8 mouse cellular contexts compared by ENCODE assay signal in genomic region chr4:141598199-141598893, GRCm38 (mm10). TPM values are rescaled to one million over a fixed set of nuclear protein-coding genes. Genes with fewer than 3 reads are reported as not detected.
DNase-seq lines count a peak whose midpoint lies in the region; ATAC-seq and TF ChIP-seq lines count a peak whose summit lies in the region.

No protein-coding gene starts in this region.

- DNase-seq in ES-E14 (ENCODE audit: low read depth, low spot score), result peak; percentile 85
- DNase-seq in forebrain, embryonic 11.5 days (ENCODE audit: low spot score), result peak; percentile 63
- DNase-seq in lung, embryonic 14.5 days, result peak; percentile 85
- no peak for DNase-seq in left cerebral cortex, adult 9 months (ENCODE audit: low spot score in 2 of 2)
- DNase-seq in urinary bladder, adult 18-20 months (ENCODE audit: low spot score in 2 of 2), result no peak
- no peak for DNase-seq in thymus, adult 18-20 months

- peak overlapping the region; percentile 80 for H3K4me2 ChIP-seq in forebrain, embryonic 11.5 days (ENCODE audit: low read depth, low read length, severe bottlenecking)
- peak overlapping the region; percentile 93 for H3K4me2 ChIP-seq in hindbrain, embryonic 15.5 days
- H3K4me2 ChIP-seq in lung, embryonic 14.5 days, result peak overlapping the region; percentile 95
- peak overlapping the region; percentile 89 for H3K4me2 ChIP-seq in stomach, embryonic 15.5 days

- H3K4me3 ChIP-seq in ES-E14 (ENCODE audit: insufficient read depth in 1 of 2, low read depth in 1 of 2, low read length in 2 of 2, poor library complexity in 1 of 2, severe bottlenecking in 1 of 2), result peak overlapping the region; percentile 75 to 88
- H3K4me3 ChIP-seq in forebrain, embryonic 11.5 days (ENCODE audit: low read depth, low read length), result peak overlapping the region; percentile 46
- H3K4me3 ChIP-seq in hindbrain, embryonic 15.5 days, result peak overlapping the region; percentile 72
- peak overlapping the region; percentile 74 for H3K4me3 ChIP-seq in lung, embryonic 14.5 days (ENCODE audit: low read depth, low read length)
- peak overlapping the region; percentile 71 for H3K4me3 ChIP-seq in stomach, embryonic 15.5 days (replicated peaks)

- H3K9me3 ChIP-seq in ES-E14 (ENCODE audit: control insufficient read depth, insufficient read depth, low read depth, low read length), result no peaks in the 10 kb centered on the region
- H3K9me3 ChIP-seq in forebrain, embryonic 11.5 days (ENCODE audit: control insufficient read depth, low read length), result no peaks in the 10 kb centered on the region
- no peaks in the 10 kb centered on the region for H3K9me3 ChIP-seq in hindbrain, embryonic 15.5 days
- H3K9me3 ChIP-seq in lung, embryonic 14.5 days (ENCODE audit: low read depth, low read length), result no peaks in the 10 kb centered on the region
- H3K9me3 ChIP-seq in stomach, embryonic 15.5 days, result no peaks in the 10 kb centered on the region

- WGBS in forebrain, embryonic 11.5 days, result under 1% methylated on average over 19 of the region's 19 CpGs
- 2% methylated on average over 19 of the region's 19 CpGs for WGBS in hindbrain, embryonic 15.5 days
- WGBS in lung, embryonic 14.5 days, result under 1% methylated on average over 19 of the region's 19 CpGs
- 2% methylated on average over 19 of the region's 19 CpGs for WGBS in stomach, embryonic 15.5 days

- H3K4me1 ChIP-seq in ES-E14 (ENCODE audit: control insufficient read depth in 2 of 2, insufficient read depth in 2 of 2, low read length in 2 of 2, poor library complexity in 1 of 2), result peaks cover 5 to 32% of the 10 kb centered on the region in 2 experiments; a peak in 3 of 4 replicates
- peaks cover 16% of the 10 kb centered on the region; the same call in 1 of the 2 replicates for H3K4me1 ChIP-seq in forebrain, embryonic 11.5 days (replicated peaks; ENCODE audit: control insufficient read depth, insufficient read depth, low read length)
- peaks cover 29% of the 10 kb centered on the region for H3K4me1 ChIP-seq in hindbrain, embryonic 15.5 days (replicated peaks)
- H3K4me1 ChIP-seq in lung, embryonic 14.5 days (ENCODE audit: insufficient read depth), result peaks cover 10% of the 10 kb centered on the region
- peaks cover 30% of the 10 kb centered on the region for H3K4me1 ChIP-seq in stomach, embryonic 15.5 days

- in situ Hi-C loops in ES-E14 (cut with MboI; ENCODE audit: low sequenced_read_pairs in 2 of 2, unreplicated experiment in 2 of 2), result no loop called here

- H3K27me3 ChIP-seq in forebrain, embryonic 11.5 days (ENCODE audit: control insufficient read depth, insufficient read depth, low read length), result peaks cover 21% of the 10 kb centered on the region
- H3K27me3 ChIP-seq in hindbrain, embryonic 15.5 days, result no peaks in the 10 kb centered on the region
- no peaks in the 10 kb centered on the region for H3K27me3 ChIP-seq in lung, embryonic 14.5 days (ENCODE audit: insufficient read depth, low read length)
- H3K27me3 ChIP-seq in stomach, embryonic 15.5 days (replicated peaks), result no peaks in the 10 kb centered on the region

- ATAC-seq in forebrain, embryonic 11.5 days (replicated peaks; ENCODE audit: low FRiP score), result no peak
- ATAC-seq in hindbrain, embryonic 15.5 days (ENCODE audit: low FRiP score, low read depth), result 0 out of 2 replicates have a peak, but pooled peaks have one; percentile 7
- peak; percentile 78 for ATAC-seq in lung, embryonic 14.5 days (ENCODE audit: insufficient read depth)
- ATAC-seq in stomach, embryonic 15.5 days (ENCODE audit: insufficient read depth, low FRiP score, low read depth), result peak; percentile 54; the same call in 1 of the 2 replicates

- no peak for TF ChIP-seq CTCF in lung, embryonic 14.5 days (IDR thresholded peaks at IDR 0.05; ENCODE audit: low read depth)

- H3K27ac ChIP-seq in ES-E14 (ENCODE audit: insufficient read depth, low read depth, low read length, poor library complexity, severe bottlenecking), result peak overlapping the region; percentile 93
- H3K27ac ChIP-seq in forebrain, embryonic 11.5 days (ENCODE audit: low read depth, low read length), result no peak overlapping the region
- H3K27ac ChIP-seq in hindbrain, embryonic 15.5 days (replicated peaks), result peak overlapping the region; percentile 45
- peak overlapping the region; percentile 96 for H3K27ac ChIP-seq in lung, embryonic 14.5 days (ENCODE audit: low read depth)
- H3K27ac ChIP-seq in stomach, embryonic 15.5 days, result peak overlapping the region; percentile 94

- H3K9ac ChIP-seq in ES-E14 (ENCODE audit: insufficient read depth, low read depth, low read length, poor library complexity, severe bottlenecking), result peak overlapping the region; percentile 90
- peak overlapping the region; percentile 32 for H3K9ac ChIP-seq in forebrain, embryonic 11.5 days (ENCODE audit: low read length)
- peak overlapping the region; percentile 67 for H3K9ac ChIP-seq in hindbrain, embryonic 15.5 days
- H3K9ac ChIP-seq in lung, embryonic 14.5 days, result peak overlapping the region; percentile 87
- peak overlapping the region; percentile 77 for H3K9ac ChIP-seq in stomach, embryonic 15.5 days

- H3K36me3 ChIP-seq in ES-E14 (ENCODE audit: control insufficient read depth, insufficient read depth, low read length, poor library complexity, severe bottlenecking), result peaks cover 19% of the 10 kb centered on the region
- H3K36me3 ChIP-seq in forebrain, embryonic 11.5 days (ENCODE audit: control insufficient read depth, insufficient read depth, low read length), result no peaks in the 10 kb centered on the region
- H3K36me3 ChIP-seq in hindbrain, embryonic 15.5 days, result 0 out of 2 replicates have a peak, but pooled peaks cover 2% of the 10 kb centered on the region
- H3K36me3 ChIP-seq in lung, embryonic 14.5 days (ENCODE audit: insufficient read depth), result peaks cover 18% of the 10 kb centered on the region
- H3K36me3 ChIP-seq in stomach, embryonic 15.5 days, result peaks cover 15% of the 10 kb centered on the region

TF ChIP-seq in ES-E14, 5 proteins besides CTCF, POLR2A, EP300 and RAD21:
- no peak for TF ChIP-seq HCFC1 (IDR thresholded peaks at IDR 0.05; ENCODE audit: borderline replicate concordance, insufficient read depth, low read length)
- no peak for TF ChIP-seq ZNF384 (IDR thresholded peaks at IDR 0.05; ENCODE audit: low read depth, low read length)

RNA-seq across cellular contexts. Expression of gene Fblim1, which starts 7.5 kb away (rescaled TPM):
- 71.3 and 112 TPM in 2 replicates for total RNA-seq in ES-E14 (2012; rRNA removed)
- 21.4 and 24.8 TPM in 2 replicates for polyA plus RNA-seq in forebrain, embryonic 11.5 days (2014; fragmentation: Nextera tagmentation; extraction: Ambion mirVana)
- polyA plus RNA-seq in hindbrain, embryonic 15.5 days (2015; fragmentation: Nextera tagmentation; extraction: Ambion mirVana), result 37.7 and 49.9 TPM in 2 replicates
- polyA plus RNA-seq in lung, embryonic 14.5 days (2014; fragmentation: Nextera tagmentation; extraction: Ambion mirVana), result 83.6 and 89.2 TPM in 2 replicates
- polyA plus RNA-seq in stomach, embryonic 15.5 days (2015; fragmentation: Nextera tagmentation; extraction: Ambion mirVana), result 71.1 and 77.2 TPM in 2 replicates

RNA-seq across cellular contexts. Expression of gene Tmem82, which starts 20.1 kb away (rescaled TPM):
- total RNA-seq in ES-E14 (2012; rRNA removed), result 3.9 and 10.1 TPM in 2 replicates
- 0.28 TPM in 1 of 2 replicates, not detected in the other for polyA plus RNA-seq in forebrain, embryonic 11.5 days (2014; fragmentation: Nextera tagmentation; extraction: Ambion mirVana)
- 0.36 and 0.58 TPM in 2 replicates for polyA plus RNA-seq in hindbrain, embryonic 15.5 days (2015; fragmentation: Nextera tagmentation; extraction: Ambion mirVana)
- 0.38 and 0.50 TPM in 2 replicates for polyA plus RNA-seq in lung, embryonic 14.5 days (2014; fragmentation: Nextera tagmentation; extraction: Ambion mirVana)
- 4.0 and 6.1 TPM in 2 replicates for polyA plus RNA-seq in stomach, embryonic 15.5 days (2015; fragmentation: Nextera tagmentation; extraction: Ambion mirVana)

RNA-seq across cellular contexts. Expression of gene Slc25a34, which starts 25.3 kb away (rescaled TPM):
- 0.76 and 0.79 TPM in 2 replicates for total RNA-seq in ES-E14 (2012; rRNA removed)
- 0.13 TPM in 1 of 2 replicates, not detected in the other for polyA plus RNA-seq in forebrain, embryonic 11.5 days (2014; fragmentation: Nextera tagmentation; extraction: Ambion mirVana)
- 0.19 and 0.28 TPM in 2 replicates for polyA plus RNA-seq in hindbrain, embryonic 15.5 days (2015; fragmentation: Nextera tagmentation; extraction: Ambion mirVana)
- polyA plus RNA-seq in lung, embryonic 14.5 days (2014; fragmentation: Nextera tagmentation; extraction: Ambion mirVana), result not detected in 2 replicates
- polyA plus RNA-seq in stomach, embryonic 15.5 days (2015; fragmentation: Nextera tagmentation; extraction: Ambion mirVana), result 0.71 and 0.76 TPM in 2 replicates

RNA-seq across cellular contexts. Expression of gene Spen, which starts 59.9 kb away (rescaled TPM):
- 51.5 and 58.6 TPM in 2 replicates for total RNA-seq in ES-E14 (2012; rRNA removed)
- 17.1 and 19.2 TPM in 2 replicates for polyA plus RNA-seq in forebrain, embryonic 11.5 days (2014; fragmentation: Nextera tagmentation; extraction: Ambion mirVana)
- 15.3 and 17.1 TPM in 2 replicates for polyA plus RNA-seq in hindbrain, embryonic 15.5 days (2015; fragmentation: Nextera tagmentation; extraction: Ambion mirVana)
- 15.4 and 15.9 TPM in 2 replicates for polyA plus RNA-seq in lung, embryonic 14.5 days (2014; fragmentation: Nextera tagmentation; extraction: Ambion mirVana)
- polyA plus RNA-seq in stomach, embryonic 15.5 days (2015; fragmentation: Nextera tagmentation; extraction: Ambion mirVana), result 8.4 and 10.4 TPM in 2 replicates

Comparison
In these comparisons a context has a peak if more than half of its experiments do, and no peak if none do; other contexts are left out.
1. DNase-seq: peak in ES-E14 (single experiment), forebrain, embryonic 11.5 days (single experiment) and lung, embryonic 14.5 days (single experiment); none in left cerebral cortex, adult 9 months (0 of 2), urinary bladder, adult 18-20 months (0 of 2) and thymus, adult 18-20 months (0 of 2).
2. H3K9ac ChIP-seq: peak in every context shown above with its lines; median percentile 90 in ES-E14; 87 in lung, embryonic 14.5 days; 77 in stomach, embryonic 15.5 days; 67 in hindbrain, embryonic 15.5 days; 32 in forebrain, embryonic 11.5 days.
3. Peak in every context shown above with its lines, with median percentiles within 50 percentile points of each other: H3K4me3 ChIP-seq and H3K4me2 ChIP-seq.